Mouse (Mus musculus): ENCODE data around the gene Serpinb7.

GRCm38 (mm10) chr1:107481452-107481851 lies 82.0 kb downstream of the Serpinb7 start:
- TF ChIP-seq EP300 (IDR thresholded peaks at IDR 0.05; ENCODE audit: insufficient read depth, low read depth, low read length): no peak
- peak; percentile 30 for TF ChIP-seq CTCF (IDR thresholded peaks at IDR 0.05; ENCODE audit: low read depth, low read length)
